Mouse (Mus musculus) lung, embryonic 16.5 days (tissue): ENCODE measurements at regions not wholly inside any gene's neighbourhood (a gene's known extent, or its start where the extent isn't known, plus 50 kb on each side); places are given as distances from the start of the nearest gene placed in this dataset.
"Not testable (repeated sequence)": the region's sequence is repeated elsewhere in the genome, so short reads cannot be mapped to it uniquely, and the experiment has no call there.

ENCODE experiments used
- ATAC-seq: fragments of 200-750 bp; cut with Nextera tagmentation; 2 replicates; pipeline ENCODE4 v1.8.0; 2017; ENCODE audit warnings: low read depth, mild to moderate bottlenecking, moderate library complexity
- H3K27ac ChIP-seq: fragments of 300-500 bp; sonication (generic); 2 replicates; pipeline ENCODE4 v1.5.1; 2014; ENCODE audit warnings: mild to moderate bottlenecking, control low read depth, low read length
- H3K27me3 ChIP-seq: fragments of 300-500 bp; sonication (generic); 2 replicates; pipeline ENCODE4 v1.6.1; 2014; ENCODE audit warnings: low read depth, low read length, mixed read lengths; ENCODE audit not compliant: control insufficient read depth, insufficient read depth
- H3K36me3 ChIP-seq: fragments of 300-500 bp; sonication (generic); 2 replicates; pipeline ENCODE4 v1.6.1; 2014; ENCODE audit warnings: low read length; ENCODE audit not compliant: control insufficient read depth, insufficient read depth
- H3K4me1 ChIP-seq: fragments of 300-500 bp; sonication (generic); replicated peaks from 2 replicates; pipeline ENCODE4 v1.6.1; 2014; ENCODE audit warnings: low read length, mixed read lengths; ENCODE audit not compliant: control insufficient read depth, insufficient read depth
- H3K4me2 ChIP-seq: fragments of 300-500 bp; sonication (generic); 2 replicates; pipeline ENCODE4 v1.6.1; 2014; ENCODE audit warnings: low read depth, low read length, control low read depth
- H3K4me3 ChIP-seq: fragments of 300-500 bp; sonication (generic); 2 replicates; pipeline ENCODE4 v1.5.1; 2014; ENCODE audit warnings: mild to moderate bottlenecking, low read length, control low read depth
- H3K9ac ChIP-seq: fragments of 300-500 bp; sonication (generic); 2 replicates; pipeline ENCODE4 v1.6.1; 2014; ENCODE audit warnings: low read length, control low read depth
- H3K9me3 ChIP-seq: fragments of 300-500 bp; sonication (generic); 2 replicates; pipeline ENCODE4 v1.6.1; 2016; ENCODE audit warnings: low read length; ENCODE audit not compliant: control insufficient read depth
- WGBS: fragments of 180-500 bp; shearing (Covaris S2); extraction: QIAGEN DNeasy Blood & Tissue Kit; methylation state at CpG from one replicate; pipeline ENCODE4 v1.1.7; 2014; 5-methylcytosine and 5-hydroxymethylcytosine counted together

GRCm38 (mm10) chr4:3260061-3260460, 74.9 kb upstream of the Vmn1r3 start:
- ATAC-seq, H3K9me3 ChIP-seq, H3K27ac ChIP-seq, H3K4me3 ChIP-seq, H3K4me2 ChIP-seq, H3K27me3 ChIP-seq, H3K9ac ChIP-seq, H3K36me3 ChIP-seq, H3K4me1 ChIP-seq: not testable (repeated sequence)
- WGBS, result 72% methylated on average over 5 of the region's 6 CpGs

GRCm38 (mm10) chr4:3252606-3253281, 67.6 kb upstream of the Vmn1r3 start:
- not testable (repeated sequence) for H3K27ac ChIP-seq, H3K36me3 ChIP-seq, H3K4me3 ChIP-seq, H3K27me3 ChIP-seq, H3K9ac ChIP-seq, H3K4me1 ChIP-seq, H3K4me2 ChIP-seq, ATAC-seq
- peaks cover 10% of the 10 kb centered on the region for H3K9me3 ChIP-seq
- WGBS, result 84% methylated on average over 21 of the region's 21 CpGs

- not testable (repeated sequence) for H3K27ac ChIP-seq
These were observed 65.1 kb upstream of the Vmn1r3 start for GRCm38 (mm10) chr4:3250258-3250657.

GRCm38 (mm10) chr4:3242011-3242410, 56.9 kb upstream of the Vmn1r3 start:
- H3K4me2 ChIP-seq, H3K27ac ChIP-seq, H3K9ac ChIP-seq, H3K4me3 ChIP-seq, H3K27me3 ChIP-seq, H3K36me3 ChIP-seq, ATAC-seq, H3K9me3 ChIP-seq, H3K4me1 ChIP-seq: not testable (repeated sequence)
- 72% methylated on average over 6 of the region's 6 CpGs for WGBS

More at GRCm38 (mm10) chr4:3250258-3250657, 65.1 kb upstream of the Vmn1r3 start:
- H3K9ac ChIP-seq, ATAC-seq, H3K4me2 ChIP-seq, H3K4me3 ChIP-seq, H3K27me3 ChIP-seq, H3K36me3 ChIP-seq, H3K4me1 ChIP-seq: not testable (repeated sequence)
- H3K9me3 ChIP-seq, result peaks cover 10% of the 10 kb centered on the region
- 48% methylated on average over 4 of the region's 4 CpGs for WGBS

GRCm38 (mm10) chr4:3241351-3241750, 56.2 kb upstream of the Vmn1r3 start:
- not testable (repeated sequence) for H3K27me3 ChIP-seq, H3K4me3 ChIP-seq, H3K4me2 ChIP-seq, H3K9me3 ChIP-seq, H3K27ac ChIP-seq, H3K9ac ChIP-seq, H3K4me1 ChIP-seq, ATAC-seq, H3K36me3 ChIP-seq
- WGBS, result 80% methylated on average over 4 of the region's 4 CpGs

- not testable (repeated sequence) for H3K9ac ChIP-seq, H3K27me3 ChIP-seq, H3K36me3 ChIP-seq, H3K9me3 ChIP-seq, ATAC-seq, H3K27ac ChIP-seq, H3K4me3 ChIP-seq, H3K4me2 ChIP-seq, H3K4me1 ChIP-seq
- WGBS, result 64% methylated on average over 6 of the region's 6 CpGs
These were observed 53.3 kb upstream of the Vmn1r3 start for GRCm38 (mm10) chr4:3238493-3238892.

GRCm38 (mm10) chr4:3236148-3236779, 51.1 kb upstream of the Vmn1r3 start:
- not testable (repeated sequence) for H3K27ac ChIP-seq, H3K9me3 ChIP-seq, H3K9ac ChIP-seq, H3K36me3 ChIP-seq, H3K4me1 ChIP-seq, H3K4me2 ChIP-seq, H3K4me3 ChIP-seq, H3K27me3 ChIP-seq
- 27% methylated on average over 2 of the region's 2 CpGs for WGBS
- 0 out of 2 replicates have a peak, but pooled peaks have one; percentile 19 for ATAC-seq
